Mouse (Mus musculus): ENCODE measurements at regions not wholly inside any gene's neighbourhood (a gene's known extent, or its start where the extent isn't known, plus 50 kb on each side); places are given as distances from the start of the nearest gene placed in this dataset.

DNA sequence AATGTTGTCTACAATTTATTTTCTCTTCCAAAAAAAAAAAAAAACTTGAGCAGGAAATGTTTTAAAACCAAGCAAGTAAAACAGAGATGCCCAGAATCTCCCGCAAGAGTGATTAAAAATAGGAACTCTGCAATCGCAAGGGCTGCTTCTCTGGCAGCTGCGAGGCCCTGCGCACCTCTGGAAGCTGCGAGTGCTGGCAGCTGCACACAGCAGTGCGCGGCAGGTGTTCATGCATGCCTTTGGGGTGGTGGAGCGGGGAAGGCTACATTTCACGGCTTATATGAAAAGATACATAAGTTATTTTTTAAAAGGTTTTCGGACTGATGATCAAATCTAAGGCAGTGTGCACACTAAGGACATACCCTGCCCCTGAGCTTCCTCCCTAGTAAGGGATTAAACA lies 179.3 kb upstream of the Rfx3 start:
- TF ChIP-seq EP300 (optimal IDR thresholded peaks at IDR 0.05) (no peak), CTCF (IDR thresholded peaks at IDR 0.05; ENCODE audit: low read depth) (no peak)
- H3K4me1 ChIP-seq (replicated peaks; ENCODE audit: control insufficient read depth, insufficient read depth) = no peaks in the 10 kb centered on the region
- 60% methylated on average over 10 of the region's 10 CpGs for WGBS
- H3K27me3 ChIP-seq (ENCODE audit: control insufficient read depth, insufficient read depth, low read length) = no peaks in the 10 kb centered on the region
- H3K4me2 ChIP-seq (replicated peaks; ENCODE audit: low read depth) = no peak overlapping the region
- DNase-seq (ENCODE audit: low spot score) = no peak
- H3K9me3 ChIP-seq (ENCODE audit: control insufficient read depth, low read length) = no peaks in the 10 kb centered on the region
- H3K4me3 ChIP-seq (ENCODE audit: low read depth, low read length) = no peak overlapping the region
- no peak for ATAC-seq (ENCODE audit: low FRiP score, low TSS enrichment)
- H3K9ac ChIP-seq (ENCODE audit: low read length) = no peak overlapping the region
- no peaks in the 10 kb centered on the region for H3K36me3 ChIP-seq (ENCODE audit: control insufficient read depth, insufficient read depth, low read length)
- H3K27ac ChIP-seq (replicated peaks) = no peak overlapping the region

DNA sequence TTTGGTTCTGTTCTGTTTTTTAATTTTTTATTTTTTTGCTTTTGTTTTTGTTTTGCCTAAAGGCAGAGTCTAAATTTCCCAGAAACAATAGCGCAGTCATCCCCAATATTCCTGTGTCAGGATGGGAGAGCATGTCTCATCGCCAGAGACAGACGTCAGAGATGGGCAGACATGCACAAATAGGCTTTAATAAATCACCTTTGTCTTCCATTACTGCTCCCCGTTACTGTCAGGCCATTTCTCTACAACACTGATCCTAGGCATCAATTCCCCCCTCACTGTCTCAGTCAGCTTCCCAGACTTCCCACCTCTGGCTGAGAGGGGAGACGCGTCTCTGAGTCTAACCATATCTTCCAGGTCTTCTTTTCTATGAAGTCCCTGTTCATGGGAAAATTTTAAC lies 177.4 kb upstream of the Rfx3 start:
- H3K27me3 ChIP-seq (ENCODE audit: control insufficient read depth, insufficient read depth, low read length) = no peaks in the 10 kb centered on the region
- H3K27ac ChIP-seq (replicated peaks) = no peak overlapping the region
- 81% methylated on average over 6 of the region's 6 CpGs for WGBS
- no peak for ATAC-seq (ENCODE audit: low FRiP score, low TSS enrichment)
- no peaks in the 10 kb centered on the region for H3K36me3 ChIP-seq (ENCODE audit: control insufficient read depth, insufficient read depth, low read length)
- H3K4me3 ChIP-seq (ENCODE audit: low read depth, low read length) = no peak overlapping the region
- no peak for DNase-seq (ENCODE audit: low spot score)
- TF ChIP-seq EP300 (optimal IDR thresholded peaks at IDR 0.05) (no peak), CTCF (IDR thresholded peaks at IDR 0.05; ENCODE audit: low read depth) (no peak)
- H3K9ac ChIP-seq (ENCODE audit: low read length) = no peak overlapping the region
- no peaks in the 10 kb centered on the region for H3K9me3 ChIP-seq (ENCODE audit: control insufficient read depth, low read length)
- no peak overlapping the region for H3K4me2 ChIP-seq (replicated peaks; ENCODE audit: low read depth)
- H3K4me1 ChIP-seq (replicated peaks; ENCODE audit: control insufficient read depth, insufficient read depth) = no peaks in the 10 kb centered on the region

DNA sequence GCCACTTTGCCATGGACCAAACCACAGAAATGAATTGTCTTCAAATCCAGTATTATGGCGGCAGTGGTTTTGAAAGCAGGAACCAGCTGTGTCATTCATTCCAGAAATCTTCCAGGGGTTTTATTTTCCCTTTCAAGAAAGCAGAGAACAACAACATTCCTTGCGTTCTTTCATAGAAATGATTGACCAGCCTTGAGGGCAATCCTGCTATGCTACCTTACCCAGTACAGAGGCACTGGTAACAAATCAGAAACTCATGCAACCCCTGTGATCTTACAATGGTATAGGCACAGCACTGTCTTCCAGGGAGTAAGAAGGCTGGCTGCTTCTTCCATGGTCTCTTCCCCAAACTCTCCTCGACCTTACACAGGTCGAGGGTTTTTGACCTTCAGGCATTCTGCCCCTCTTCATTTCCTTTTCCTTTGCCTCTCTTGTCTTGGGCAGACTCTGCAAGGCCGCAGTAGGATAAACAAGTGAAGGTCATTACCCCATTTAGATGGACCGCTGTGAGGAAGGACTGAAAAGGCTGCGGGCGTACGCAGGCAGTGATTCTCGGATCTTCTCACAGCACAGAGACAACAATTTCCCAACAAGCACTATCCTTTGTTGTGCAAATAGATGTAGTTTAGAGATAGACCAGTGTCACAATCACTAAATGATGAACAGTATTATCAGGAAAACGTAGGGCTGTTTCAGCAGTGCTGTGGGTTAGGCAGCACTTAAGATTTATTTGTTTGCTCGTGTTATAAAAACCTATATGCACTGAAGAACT lies 171.6 kb upstream of the Rfx3 start:
- DNase-seq (ENCODE audit: low spot score) (no peak), ATAC-seq (ENCODE audit: low FRiP score, low TSS enrichment) (no peak)
- no peak overlapping the region for H3K27ac ChIP-seq (replicated peaks)

DNA sequence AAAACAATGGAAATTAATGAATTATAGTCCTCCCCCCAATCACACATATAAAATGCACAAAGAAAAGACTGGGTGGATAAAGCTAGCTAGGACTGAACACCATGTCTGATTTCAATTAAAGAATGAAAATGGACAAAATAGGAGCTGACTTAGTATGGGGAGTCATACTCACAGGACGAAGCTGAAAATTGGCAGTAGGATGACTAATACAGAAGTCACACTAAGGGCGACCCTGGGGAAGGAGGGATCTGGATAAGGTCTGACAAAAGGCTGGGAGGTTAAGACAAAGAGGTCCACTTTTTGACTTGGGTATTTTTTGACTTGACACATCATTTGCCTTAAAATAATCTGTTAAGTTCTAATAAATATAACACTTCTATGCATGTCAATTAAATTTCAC lies 170.2 kb upstream of the Rfx3 start:
- TF ChIP-seq CTCF (IDR thresholded peaks at IDR 0.05; ENCODE audit: low read depth) = no peak
- TF ChIP-seq EP300 (optimal IDR thresholded peaks at IDR 0.05) = no peak
- WGBS = 69% methylated on average over 2 of the region's 2 CpGs
- no peaks in the 10 kb centered on the region for H3K9me3 ChIP-seq (ENCODE audit: control insufficient read depth, low read length)

More for the DNA sequence above, 171.6 kb upstream of the Rfx3 start:
- Histone ChIP-seq H3K36me3 (ENCODE audit: control insufficient read depth, insufficient read depth, low read length) (no peaks in the 10 kb centered on the region), H3K4me1 (replicated peaks; ENCODE audit: control insufficient read depth, insufficient read depth) (no peaks in the 10 kb centered on the region), H3K9ac (ENCODE audit: low read length) (no peak overlapping the region), H3K9me3 (ENCODE audit: control insufficient read depth, low read length) (no peaks in the 10 kb centered on the region), H3K4me3 (ENCODE audit: low read depth, low read length) (no peak overlapping the region), H3K4me2 (replicated peaks; ENCODE audit: low read depth) (no peak overlapping the region), H3K27me3 (ENCODE audit: control insufficient read depth, insufficient read depth, low read length) (no peaks in the 10 kb centered on the region)
- WGBS = 65% methylated on average over 12 of the region's 12 CpGs
- TF ChIP-seq EP300 (optimal IDR thresholded peaks at IDR 0.05) (no peak), CTCF (IDR thresholded peaks at IDR 0.05; ENCODE audit: low read depth) (no peak)

DNA sequence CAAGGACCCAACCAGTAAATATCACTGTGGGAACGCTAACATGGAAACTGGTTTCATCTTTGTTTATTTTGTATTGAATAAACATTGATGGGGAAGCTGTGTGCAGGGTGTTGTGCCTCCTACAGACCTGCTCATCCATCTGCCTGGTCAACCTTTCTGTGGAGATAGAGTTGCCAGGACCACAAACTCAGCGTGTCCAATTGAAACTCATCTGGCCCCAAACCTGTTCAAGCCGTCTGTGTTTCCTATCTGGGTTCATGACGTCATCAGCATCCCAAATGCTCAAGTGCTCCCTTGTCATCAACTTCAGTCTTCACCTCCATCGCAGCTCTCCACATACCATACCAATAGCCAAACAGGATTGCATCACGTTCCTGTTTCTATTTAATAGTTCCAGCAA lies 167.1 kb upstream of the Rfx3 start:
- ATAC-seq (ENCODE audit: low FRiP score, low TSS enrichment) = no peak

More for the DNA sequence above, 170.2 kb upstream of the Rfx3 start:
- ATAC-seq (ENCODE audit: low FRiP score, low TSS enrichment) (no peak), DNase-seq (ENCODE audit: low spot score) (no peak)
- Histone ChIP-seq H3K36me3 (ENCODE audit: control insufficient read depth, insufficient read depth, low read length) (no peaks in the 10 kb centered on the region), H3K9ac (ENCODE audit: low read length) (no peak overlapping the region), H3K27ac (replicated peaks) (no peak overlapping the region), H3K27me3 (ENCODE audit: control insufficient read depth, insufficient read depth, low read length) (no peaks in the 10 kb centered on the region), H3K4me3 (ENCODE audit: low read depth, low read length) (no peak overlapping the region), H3K4me1 (replicated peaks; ENCODE audit: control insufficient read depth, insufficient read depth) (no peaks in the 10 kb centered on the region), H3K4me2 (replicated peaks; ENCODE audit: low read depth) (no peak overlapping the region)

DNA sequence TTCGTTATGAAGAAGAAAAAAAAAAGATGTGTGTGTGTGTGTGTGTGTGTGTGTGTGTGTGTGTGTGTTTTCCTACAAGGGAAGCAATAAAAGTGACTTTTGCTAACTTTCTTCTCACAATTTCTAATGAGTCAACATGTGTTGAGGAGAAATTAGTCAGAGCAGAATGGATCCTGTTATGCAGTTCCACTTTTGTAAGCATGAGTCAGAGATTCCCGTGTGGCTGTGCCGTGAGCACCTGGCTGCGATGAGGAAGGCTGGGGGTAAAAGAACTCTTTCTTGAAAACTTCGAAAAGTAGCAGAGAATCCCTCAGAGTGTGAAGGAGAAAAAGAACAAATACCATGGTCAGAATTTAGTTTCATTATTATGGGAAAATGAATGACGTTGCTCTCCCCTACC lies 165.9 kb upstream of the Rfx3 start:
- H3K27ac ChIP-seq (replicated peaks) = no peak overlapping the region
- H3K36me3 ChIP-seq (ENCODE audit: control insufficient read depth, insufficient read depth, low read length) = no peaks in the 10 kb centered on the region
- ATAC-seq (ENCODE audit: low FRiP score, low TSS enrichment) (no peak), DNase-seq (ENCODE audit: low spot score) (no peak)
- TF ChIP-seq CTCF (IDR thresholded peaks at IDR 0.05; ENCODE audit: low read depth) (no peak), EP300 (optimal IDR thresholded peaks at IDR 0.05) (no peak)
- no peak overlapping the region for H3K4me3 ChIP-seq (ENCODE audit: low read depth, low read length)
- no peak overlapping the region for H3K4me2 ChIP-seq (replicated peaks; ENCODE audit: low read depth)
- no peaks in the 10 kb centered on the region for H3K27me3 ChIP-seq (ENCODE audit: control insufficient read depth, insufficient read depth, low read length)
- H3K9ac ChIP-seq (ENCODE audit: low read length) = no peak overlapping the region
- 70% methylated on average over 6 of the region's 6 CpGs for WGBS
- H3K4me1 ChIP-seq (replicated peaks; ENCODE audit: control insufficient read depth, insufficient read depth) = no peaks in the 10 kb centered on the region
- no peaks in the 10 kb centered on the region for H3K9me3 ChIP-seq (ENCODE audit: control insufficient read depth, low read length)

More for the DNA sequence above, 167.1 kb upstream of the Rfx3 start:
- Histone ChIP-seq H3K9me3 (ENCODE audit: control insufficient read depth, low read length) (no peaks in the 10 kb centered on the region), H3K4me2 (replicated peaks; ENCODE audit: low read depth) (no peak overlapping the region), H3K4me3 (ENCODE audit: low read depth, low read length) (no peak overlapping the region), H3K27me3 (ENCODE audit: control insufficient read depth, insufficient read depth, low read length) (no peaks in the 10 kb centered on the region), H3K27ac (replicated peaks) (no peak overlapping the region), H3K4me1 (replicated peaks; ENCODE audit: control insufficient read depth, insufficient read depth) (no peaks in the 10 kb centered on the region), H3K9ac (ENCODE audit: low read length) (no peak overlapping the region), H3K36me3 (ENCODE audit: control insufficient read depth, insufficient read depth, low read length) (no peaks in the 10 kb centered on the region)
- no peak for DNase-seq (ENCODE audit: low spot score)
- TF ChIP-seq EP300 (optimal IDR thresholded peaks at IDR 0.05) (no peak), CTCF (IDR thresholded peaks at IDR 0.05; ENCODE audit: low read depth) (no peak)
- 77% methylated on average over 6 of the region's 6 CpGs for WGBS
